Mouse (Mus musculus) lung, embryonic 16.5 days (tissue): Measurements from ENCODE around the gene Nbeal2. TPM values are rescaled to one million over a fixed set of nuclear protein-coding genes. Genes with fewer than 3 reads are reported as not detected.
A peak's percentile ranks its signal among the peaks of the same experiment; 100 is the strongest.

Experiments used
- ATAC-seq: fragments of 200-750 bp; cut with Nextera tagmentation; 2 replicates; pipeline ENCODE4 v1.8.0; 2017; ENCODE audit warnings: low read depth, mild to moderate bottlenecking, moderate library complexity
- H3K27ac ChIP-seq: fragments of 300-500 bp; sonication (generic); 2 replicates; pipeline ENCODE4 v1.5.1; 2014; ENCODE audit warnings: mild to moderate bottlenecking, control low read depth, low read length
- H3K27me3 ChIP-seq: fragments of 300-500 bp; sonication (generic); 2 replicates; pipeline ENCODE4 v1.6.1; 2014; ENCODE audit warnings: low read depth, low read length, mixed read lengths; ENCODE audit not compliant: control insufficient read depth, insufficient read depth
- H3K36me3 ChIP-seq: fragments of 300-500 bp; sonication (generic); 2 replicates; pipeline ENCODE4 v1.6.1; 2014; ENCODE audit warnings: low read length; ENCODE audit not compliant: control insufficient read depth, insufficient read depth
- H3K4me1 ChIP-seq: fragments of 300-500 bp; sonication (generic); replicated peaks from 2 replicates; pipeline ENCODE4 v1.6.1; 2014; ENCODE audit warnings: low read length, mixed read lengths; ENCODE audit not compliant: control insufficient read depth, insufficient read depth
- H3K4me2 ChIP-seq: fragments of 300-500 bp; sonication (generic); 2 replicates; pipeline ENCODE4 v1.6.1; 2014; ENCODE audit warnings: low read depth, low read length, control low read depth
- H3K4me3 ChIP-seq: fragments of 300-500 bp; sonication (generic); 2 replicates; pipeline ENCODE4 v1.5.1; 2014; ENCODE audit warnings: mild to moderate bottlenecking, low read length, control low read depth
- H3K9ac ChIP-seq: fragments of 300-500 bp; sonication (generic); 2 replicates; pipeline ENCODE4 v1.6.1; 2014; ENCODE audit warnings: low read length, control low read depth
- H3K9me3 ChIP-seq: fragments of 300-500 bp; sonication (generic); 2 replicates; pipeline ENCODE4 v1.6.1; 2016; ENCODE audit warnings: low read length; ENCODE audit not compliant: control insufficient read depth
- WGBS: fragments of 180-500 bp; shearing (Covaris S2); extraction: QIAGEN DNeasy Blood & Tissue Kit; methylation state at CpG from one replicate; pipeline ENCODE4 v1.1.7; 2014; 5-methylcytosine and 5-hydroxymethylcytosine counted together
- polyA plus RNA-seq: library from polyadenylated mRNA; unstranded; fragments of >200 nt; fragmentation: Nextera tagmentation; extraction: Ambion mirVana; gene quantifications from 2 replicates; pipeline ENCODE4 v1.2.1, GENCODE M21; 2015

Nbeal2 gene
- polyA plus RNA-seq, 1 experiment from 2014 or later, result 5.0 TPM

- Histone ChIP-seq H3K36me3 (no peaks in the 10 kb centered on the region), H3K4me3 (no peak overlapping the region), H3K9ac (no peak overlapping the region), H3K9me3 (no peaks in the 10 kb centered on the region), H3K4me1 (peaks cover 32% of the 10 kb centered on the region), H3K4me2 (no peak overlapping the region), H3K27me3 (no peaks in the 10 kb centered on the region), H3K27ac (no peak overlapping the region)
- 59% methylated on average over 4 of the region's 4 CpGs for WGBS
- no peak for ATAC-seq
Observed at GRCm38 (mm10) chr9:110667219-110667836, 13.4 kb upstream of the Nbeal2 start.

- Histone ChIP-seq H3K4me3 (no peak overlapping the region), H3K9me3 (no peaks in the 10 kb centered on the region), H3K36me3 (no peaks in the 10 kb centered on the region), H3K27ac (peak overlapping the region; percentile 74), H3K9ac (peak overlapping the region; percentile 31), H3K4me1 (peaks cover 32% of the 10 kb centered on the region), H3K4me2 (0 out of 2 replicates have a peak overlapping the region, but pooled peaks have one; percentile 5), H3K27me3 (no peaks in the 10 kb centered on the region)
- ATAC-seq, result no peak
- WGBS, result 42% methylated on average over 8 of the region's 8 CpGs
Observed at GRCm38 (mm10) chr9:110666374-110666773, 12.4 kb upstream of the Nbeal2 start.

- peak overlapping the region; percentile 23 for H3K4me2 ChIP-seq
- WGBS, result 18% methylated on average over 4 of the region's 4 CpGs
- no peaks in the 10 kb centered on the region for H3K27me3 ChIP-seq
- no peaks in the 10 kb centered on the region for H3K9me3 ChIP-seq
- H3K9ac ChIP-seq, result peak overlapping the region; percentile 31
- peak; percentile 65 for ATAC-seq
- peak overlapping the region; percentile 74 for H3K27ac ChIP-seq
- peaks cover 30% of the 10 kb centered on the region for H3K4me1 ChIP-seq
- H3K36me3 ChIP-seq, result no peaks in the 10 kb centered on the region
- no peak overlapping the region for H3K4me3 ChIP-seq
Observed at GRCm38 (mm10) chr9:110665912-110666311, 12.0 kb upstream of the Nbeal2 start.

- ATAC-seq, result no peak
- no peaks in the 10 kb centered on the region for H3K27me3 ChIP-seq
- WGBS, result 61% methylated on average over 1 of the region's 1 CpGs
Observed at GRCm38 (mm10) chr9:110662844-110663243, 8.9 kb upstream of the Nbeal2 start.

GRCm38 (mm10) chr9:110660856-110661612 lies 7.1 kb upstream of the Nbeal2 start:
- no peak overlapping the region for H3K27ac ChIP-seq
- no peak overlapping the region for H3K4me2 ChIP-seq
- H3K36me3 ChIP-seq, result peaks cover 8% of the 10 kb centered on the region; the same call in 1 of the 2 replicates
- H3K9me3 ChIP-seq, result no peaks in the 10 kb centered on the region
- H3K4me3 ChIP-seq, result no peak overlapping the region
- no peaks in the 10 kb centered on the region for H3K27me3 ChIP-seq
- no peak overlapping the region for H3K9ac ChIP-seq
- no peak for ATAC-seq
- WGBS, result 59% methylated on average over 7 of the region's 7 CpGs
- peaks cover 22% of the 10 kb centered on the region for H3K4me1 ChIP-seq

More at GRCm38 (mm10) chr9:110662844-110663243, 8.9 kb upstream of the Nbeal2 start:
- Histone ChIP-seq H3K36me3 (peaks cover 8% of the 10 kb centered on the region; the same call in 1 of the 2 replicates), H3K4me1 (peaks cover 24% of the 10 kb centered on the region), H3K9ac (no peak overlapping the region), H3K9me3 (no peaks in the 10 kb centered on the region), H3K4me2 (no peak overlapping the region), H3K4me3 (no peak overlapping the region), H3K27ac (no peak overlapping the region)

GRCm38 (mm10) chr9:110660208-110660607 lies 6.2 kb upstream of the Nbeal2 start:
- no peak for ATAC-seq
- H3K36me3 ChIP-seq, result peaks cover 8% of the 10 kb centered on the region; the same call in 1 of the 2 replicates
- no peak overlapping the region for H3K4me3 ChIP-seq
- no peak overlapping the region for H3K27ac ChIP-seq
- H3K9me3 ChIP-seq, result no peaks in the 10 kb centered on the region
- WGBS, result 79% methylated on average over 2 of the region's 2 CpGs
- no peak overlapping the region for H3K9ac ChIP-seq
- no peaks in the 10 kb centered on the region for H3K27me3 ChIP-seq
- no peak overlapping the region for H3K4me2 ChIP-seq
- peaks cover 24% of the 10 kb centered on the region for H3K4me1 ChIP-seq

GRCm38 (mm10) chr9:110659521-110659920 lies 5.6 kb upstream of the Nbeal2 start:
- no peaks in the 10 kb centered on the region for H3K9me3 ChIP-seq
- H3K27me3 ChIP-seq, result no peaks in the 10 kb centered on the region
- no peak overlapping the region for H3K9ac ChIP-seq
- H3K4me2 ChIP-seq, result no peak overlapping the region
- no peak overlapping the region for H3K27ac ChIP-seq
- 88% methylated on average over 12 of the region's 12 CpGs for WGBS
- H3K4me3 ChIP-seq, result no peak overlapping the region
- no peak for ATAC-seq
- peaks cover 8% of the 10 kb centered on the region; the same call in 1 of the 2 replicates for H3K36me3 ChIP-seq
- peaks cover 26% of the 10 kb centered on the region for H3K4me1 ChIP-seq

- ATAC-seq, result no peak
- peaks cover 33% of the 10 kb centered on the region for H3K4me1 ChIP-seq
- H3K4me2 ChIP-seq, result peak overlapping the region; percentile 82
- peak overlapping the region; percentile 64 for H3K4me3 ChIP-seq
- H3K36me3 ChIP-seq, result peaks cover 8% of the 10 kb centered on the region; the same call in 1 of the 2 replicates
- no peak overlapping the region for H3K27ac ChIP-seq
- 61% methylated on average over 13 of the region's 13 CpGs for WGBS
- peaks cover 9% of the 10 kb centered on the region; the same call in 1 of the 2 replicates for H3K27me3 ChIP-seq
- H3K9me3 ChIP-seq, result no peaks in the 10 kb centered on the region
- peak overlapping the region; percentile 76 for H3K9ac ChIP-seq
Observed at GRCm38 (mm10) chr9:110657474-110658078, 3.6 kb upstream of the Nbeal2 start.
